Mouse (Mus musculus): ENCODE measurements around the gene Dgkg.

- TF ChIP-seq CTCF (IDR thresholded peaks at IDR 0.05; ENCODE audit: insufficient read depth, low read depth, low read length) (no peak), POLR2A (IDR thresholded peaks at IDR 0.05; ENCODE audit: insufficient read depth, low read depth, low read length) (no peak)
These were observed 21.3 kb downstream of the Dgkg start for GRCm38 (mm10) chr16:22635706-22636105.

All from olfactory bulb, adult 2 months (tissue).